Mouse (Mus musculus): Measurements from ENCODE around the gene Olfr1111.
"Not testable (repeated sequence)": the region's sequence is repeated elsewhere in the genome, so short reads cannot be mapped to it uniquely, and the experiment has no call there.

Gene Olfr1111

GRCm38 (mm10) chr2:87152524-87152923 lies at the start of gene Olfr1111:
TSS of gene Olfr1111 (minus strand) at chr2:87152624.
- DNase-seq (ENCODE audit: extremely low spot score, low spot score), result no peak

- no peak for DNase-seq (ENCODE audit: extremely low spot score, low spot score)
Measured at GRCm38 (mm10) chr2:87187498-87187897, 35.1 kb upstream of the Olfr1111 start, which contains the start of gene Olfr1112. TSS of gene Olfr1112 (plus strand) at chr2:87187798.

GRCm38 (mm10) chr2:87167731-87168130 lies 15.3 kb upstream of the Olfr1111 start:
- not testable (repeated sequence) for DNase-seq (ENCODE audit: extremely low spot score, low spot score)

GRCm38 (mm10) chr2:87140200-87140599 lies 12.2 kb downstream of the Olfr1111 start, which contains the start of gene Olfr1110:
TSS of gene Olfr1110 (minus strand) at chr2:87140300.
- DNase-seq (ENCODE audit: extremely low spot score, low spot score), result no peak

DNA sequence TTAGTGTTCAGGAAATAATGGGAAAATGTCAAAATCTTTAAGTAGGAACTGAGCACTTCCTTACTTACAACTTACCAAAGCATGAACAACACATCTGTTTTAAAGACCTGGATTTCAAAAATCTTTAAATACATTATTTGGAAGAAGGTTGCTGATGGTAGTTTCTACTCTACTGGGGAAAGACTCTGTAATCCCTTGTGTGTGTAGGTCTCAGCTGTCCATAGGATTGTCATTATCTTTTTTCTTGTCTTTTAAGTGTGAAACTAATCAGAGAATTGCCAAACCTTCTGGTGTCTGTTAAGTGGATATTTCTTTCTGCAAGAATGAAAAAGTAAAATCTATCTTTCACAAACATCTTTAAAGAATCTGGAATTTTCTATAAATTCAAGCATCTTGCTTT lies 38.0 kb downstream of the Olfr1111 start, which contains the start of gene Olfr259:
TSS of gene Olfr259 (minus strand) at position 101 of the 400 bp plus-strand sequence.
- DNase-seq (ENCODE audit: extremely low spot score, low spot score), result no peak
